1 mouse cellular context compared by ENCODE assay signal in genomic region chr14:57545526-57545925, GRCm38 (mm10).
TF ChIP-seq lines count a peak whose summit lies in the region.

No protein-coding gene starts in this region.

TF ChIP-seq in MEL, 35 proteins besides CTCF, POLR2A, EP300 and RAD21:
- TF ChIP-seq MXI1 (IDR thresholded peaks at IDR 0.05; ENCODE audit: low read depth, low read length) (0 out of 2 replicates have a peak, but pooled peaks have one; percentile 8), ZKSCAN1 (IDR thresholded peaks at IDR 0.05; ENCODE audit: low read depth, low read length) (no peak), ETS1 (IDR thresholded peaks at IDR 0.05; ENCODE audit: low read depth, low read length) (no peak), POLR2AphosphoS2 (IDR thresholded peaks at IDR 0.05; ENCODE audit: low read length) (no peak), ZMIZ1 (IDR thresholded peaks at IDR 0.05; ENCODE audit: low read depth, low read length) (no peak), MAFK (IDR thresholded peaks at IDR 0.05; ENCODE audit: borderline replicate concordance, low read depth, low read length) (no peak)
